Mouse (Mus musculus) midbrain, embryonic 14.5 days (tissue): ENCODE results near the gene Pgap3. TPM values are rescaled to one million over a fixed set of nuclear protein-coding genes. Genes with fewer than 3 reads are reported as not detected.
A peak's percentile ranks its signal among the peaks of the same experiment; 100 is the strongest.

Source experiments
- ATAC-seq: fragments of 200-750 bp; cut with Nextera tagmentation; 2 replicates; pipeline ENCODE4 v1.8.0; 2017; ENCODE audit warnings: moderate number of reproducible peaks, moderate library complexity; ENCODE audit not compliant: low FRiP score, low TSS enrichment
- DNase-seq: peaks from one replicate; pipeline ENCODE4 v3.0.0-alpha.2; 2015
- H3K27ac ChIP-seq: fragments of 300-500 bp; sonication (generic); replicated peaks from 2 replicates; pipeline ENCODE4 v1.5.1; 2014; ENCODE audit warnings: mild to moderate bottlenecking, low read depth, low read length, moderate library complexity
- H3K27me3 ChIP-seq: fragments of 300-500 bp; sonication (generic); 2 replicates; pipeline ENCODE4 v1.6.1; 2014; ENCODE audit warnings: low read length, control low read depth, mixed read lengths; ENCODE audit not compliant: control insufficient read depth, insufficient read depth
- H3K36me3 ChIP-seq: fragments of 300-500 bp; sonication (generic); 2 replicates; pipeline ENCODE4 v1.6.1; 2014; ENCODE audit warnings: low read length, control low read depth; ENCODE audit not compliant: control insufficient read depth, insufficient read depth
- H3K4me1 ChIP-seq: fragments of 300-500 bp; sonication (generic); 2 replicates; pipeline ENCODE4 v1.6.1; 2014; ENCODE audit warnings: mild to moderate bottlenecking, antibody characterized with exemption, low read length, control low read depth; ENCODE audit not compliant: control insufficient read depth, insufficient read depth
- H3K4me2 ChIP-seq: fragments of 300-500 bp; sonication (generic); 2 replicates; pipeline ENCODE4 v1.6.1; 2014; ENCODE audit warnings: mild to moderate bottlenecking, low read length, moderate library complexity
- H3K4me3 ChIP-seq: fragments of 300-500 bp; sonication (generic); replicated peaks from 2 replicates; pipeline ENCODE4 v1.5.1; 2014; ENCODE audit warnings: low read depth, low read length
- H3K9ac ChIP-seq: fragments of 300-500 bp; sonication (generic); replicated peaks from 2 replicates; pipeline ENCODE4 v1.6.1; 2014; ENCODE audit warnings: mild to moderate bottlenecking, low read length, moderate library complexity
- H3K9me3 ChIP-seq: fragments of 300-500 bp; sonication (generic); 2 replicates; pipeline ENCODE4 v1.6.1; 2016; ENCODE audit warnings: low read length, control low read depth, mixed read lengths; ENCODE audit not compliant: control insufficient read depth
- WGBS: fragments of 180-500 bp; shearing (Covaris S2); extraction: QIAGEN DNeasy Blood & Tissue Kit; methylation state at CpG from one replicate; pipeline ENCODE4 v1.1.7; 2014; 5-methylcytosine and 5-hydroxymethylcytosine counted together
- polyA plus RNA-seq: library from polyadenylated mRNA; unstranded; fragments of >200 nt; fragmentation: Nextera tagmentation; extraction: Ambion mirVana; gene quantifications from 2 replicates; pipeline ENCODE4 v1.2.1, GENCODE M21; 2014

The Pgap3 gene
- polyA plus RNA-seq, 1 experiment from 2014 or later: 6.4 TPM

DNA sequence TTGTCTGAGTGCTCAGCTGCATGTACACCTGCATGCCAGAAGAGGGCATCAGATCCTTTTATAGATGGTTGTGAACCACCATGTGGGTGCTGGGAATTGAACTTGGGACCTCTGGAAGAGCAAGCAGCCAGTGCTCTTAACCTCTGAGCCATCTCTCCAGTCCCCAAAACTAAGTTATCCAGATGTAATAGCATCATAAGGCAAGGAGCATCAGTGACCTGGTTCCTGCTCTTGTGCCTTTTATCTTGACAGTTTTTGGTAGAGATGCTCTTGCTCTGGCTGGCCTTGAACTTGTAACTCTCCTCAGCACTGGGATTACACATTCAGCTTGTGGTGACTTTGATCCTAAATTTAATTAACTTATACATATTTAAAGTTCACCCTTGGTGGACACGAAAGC, 43.4 kb upstream of the Pgap3 start:
- no peak overlapping the region for H3K27ac ChIP-seq
- no peak for DNase-seq
- no peaks in the 10 kb centered on the region for H3K9me3 ChIP-seq
- H3K27me3 ChIP-seq: peaks cover 23% of the 10 kb centered on the region
- no peak overlapping the region for H3K4me3 ChIP-seq
- no peak for ATAC-seq
- H3K9ac ChIP-seq: no peak overlapping the region
- no peak overlapping the region for H3K4me2 ChIP-seq
- H3K4me1 ChIP-seq: no peaks in the 10 kb centered on the region
- no peaks in the 10 kb centered on the region for H3K36me3 ChIP-seq
- WGBS: 94% methylated on average over 1 of the region's 1 CpGs

DNA sequence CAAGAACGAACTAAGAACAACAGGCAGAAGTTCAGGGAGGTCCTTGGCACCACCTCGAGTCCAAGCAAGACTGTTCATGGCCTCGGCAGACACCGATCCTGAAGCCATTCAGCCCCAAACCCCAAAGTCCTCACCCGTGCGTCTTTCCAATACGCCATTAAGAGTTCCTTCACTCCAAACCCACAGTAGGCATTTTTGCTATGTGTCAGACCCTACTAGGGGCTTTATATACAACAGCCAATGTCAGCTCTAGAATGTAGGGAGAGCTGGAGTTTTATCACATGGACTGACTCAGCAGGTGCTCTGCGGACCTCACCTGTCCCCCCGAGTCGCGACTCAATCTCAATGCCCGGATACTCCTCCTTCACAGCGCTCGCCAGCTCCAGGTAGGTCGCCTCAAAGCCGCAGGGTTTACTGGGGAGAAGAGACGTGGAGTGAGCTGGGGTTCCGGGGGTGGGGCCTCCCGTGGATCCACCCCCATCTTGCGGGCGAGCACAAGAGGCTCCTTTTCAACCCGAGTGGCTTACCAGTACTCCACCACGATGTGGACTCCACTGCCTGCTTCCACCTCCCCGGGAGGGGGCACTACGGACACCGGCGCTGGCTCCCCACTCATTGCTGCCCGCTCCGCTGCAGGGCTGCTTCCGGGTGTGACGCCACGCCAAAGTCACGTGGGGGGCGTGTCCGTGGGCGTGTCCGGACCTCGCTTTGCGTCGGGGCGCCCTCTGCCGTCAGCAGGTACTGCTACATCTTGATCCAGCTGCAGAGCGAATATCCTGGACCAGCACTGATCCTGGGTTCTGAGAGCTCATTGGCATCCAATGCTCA, 38.3 kb upstream of the Pgap3 start, which contains the start of gene Mien1:
TSS of gene Mien1 (minus strand) at position 661 of the 828 bp plus-strand sequence.
- no peaks in the 10 kb centered on the region for H3K27me3 ChIP-seq
- peak; percentile 97 for DNase-seq
- 2% methylated on average over 43 of the region's 43 CpGs for WGBS

DNA sequence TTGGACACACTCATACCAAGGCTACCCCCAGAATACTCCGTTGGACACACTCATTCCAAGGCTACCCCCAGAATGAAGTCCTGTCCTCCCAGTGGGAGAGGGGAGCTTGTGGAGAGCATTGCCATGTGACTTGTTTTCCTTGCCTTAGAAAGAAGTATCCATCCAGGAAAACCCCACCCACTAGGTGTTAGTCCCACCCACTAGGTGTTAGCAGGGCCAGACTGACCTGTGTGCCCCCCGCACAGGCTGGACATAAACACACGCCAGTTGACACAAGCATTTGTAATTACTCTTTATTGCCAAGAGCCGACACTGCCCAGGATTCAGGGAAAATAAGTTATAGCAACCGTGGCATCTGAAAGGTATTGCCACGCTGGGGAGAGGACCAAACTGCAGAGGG, 37.2 kb upstream of the Pgap3 start:
- H3K9ac ChIP-seq: no peak overlapping the region
- 0 out of 2 replicates have a peak, but pooled peaks cover 6% of the 10 kb centered on the region for H3K4me1 ChIP-seq
- H3K4me3 ChIP-seq: no peak overlapping the region
- H3K9me3 ChIP-seq: no peaks in the 10 kb centered on the region
- DNase-seq (no peak), ATAC-seq (no peak)
- H3K36me3 ChIP-seq: 0 out of 2 replicates have a peak, but pooled peaks cover 5% of the 10 kb centered on the region
- no peaks in the 10 kb centered on the region for H3K27me3 ChIP-seq
- H3K4me2 ChIP-seq: peak overlapping the region; percentile 83
- 93% methylated on average over 6 of the region's 6 CpGs for WGBS
- H3K27ac ChIP-seq: no peak overlapping the region

More for the DNA sequence above, 38.3 kb upstream of the Pgap3 start, which contains the start of gene Mien1:
- peak; percentile 83 for ATAC-seq
- Histone ChIP-seq H3K27ac (peak within 1 kb of the TSS; percentile 67), H3K4me3 (peak within 1 kb of the TSS; percentile 77), H3K4me1 (0 out of 2 replicates have a peak, but pooled peaks cover 6% of the 10 kb centered on the region), H3K4me2 (peak within 1 kb of the TSS; percentile 83), H3K9me3 (no peaks in the 10 kb centered on the region), H3K36me3 (0 out of 2 replicates have a peak, but pooled peaks cover 5% of the 10 kb centered on the region), H3K9ac (peak within 1 kb of the TSS; percentile 60)

DNA sequence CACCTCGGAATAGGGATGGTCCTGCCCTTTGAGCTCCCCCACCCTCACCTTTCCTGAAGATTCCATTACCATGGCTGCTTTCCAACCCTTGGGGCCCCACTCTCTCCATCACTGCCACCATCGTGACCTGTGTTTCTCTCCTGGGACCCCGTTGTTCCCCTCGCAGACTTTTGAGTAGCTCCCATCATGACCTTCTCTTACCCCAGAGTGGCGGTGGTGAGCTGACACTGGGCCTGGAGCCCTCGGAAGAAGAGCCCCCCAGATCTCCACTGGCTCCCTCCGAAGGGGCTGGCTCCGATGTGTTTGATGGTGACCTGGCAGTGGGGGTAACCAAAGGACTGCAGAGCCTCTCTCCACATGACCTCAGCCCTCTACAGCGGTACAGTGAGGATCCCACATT, 35.4 kb upstream of the Pgap3 start:
- WGBS: 93% methylated on average over 9 of the region's 9 CpGs
- Histone ChIP-seq H3K27ac (no peak overlapping the region), H3K4me1 (0 out of 2 replicates have a peak, but pooled peaks cover 6% of the 10 kb centered on the region), H3K4me2 (no peak overlapping the region), H3K36me3 (0 out of 2 replicates have a peak, but pooled peaks cover 5% of the 10 kb centered on the region), H3K9me3 (no peaks in the 10 kb centered on the region), H3K9ac (no peak overlapping the region), H3K27me3 (no peaks in the 10 kb centered on the region), H3K4me3 (no peak overlapping the region)
- DNase-seq: no peak
- no peak for ATAC-seq

DNA sequence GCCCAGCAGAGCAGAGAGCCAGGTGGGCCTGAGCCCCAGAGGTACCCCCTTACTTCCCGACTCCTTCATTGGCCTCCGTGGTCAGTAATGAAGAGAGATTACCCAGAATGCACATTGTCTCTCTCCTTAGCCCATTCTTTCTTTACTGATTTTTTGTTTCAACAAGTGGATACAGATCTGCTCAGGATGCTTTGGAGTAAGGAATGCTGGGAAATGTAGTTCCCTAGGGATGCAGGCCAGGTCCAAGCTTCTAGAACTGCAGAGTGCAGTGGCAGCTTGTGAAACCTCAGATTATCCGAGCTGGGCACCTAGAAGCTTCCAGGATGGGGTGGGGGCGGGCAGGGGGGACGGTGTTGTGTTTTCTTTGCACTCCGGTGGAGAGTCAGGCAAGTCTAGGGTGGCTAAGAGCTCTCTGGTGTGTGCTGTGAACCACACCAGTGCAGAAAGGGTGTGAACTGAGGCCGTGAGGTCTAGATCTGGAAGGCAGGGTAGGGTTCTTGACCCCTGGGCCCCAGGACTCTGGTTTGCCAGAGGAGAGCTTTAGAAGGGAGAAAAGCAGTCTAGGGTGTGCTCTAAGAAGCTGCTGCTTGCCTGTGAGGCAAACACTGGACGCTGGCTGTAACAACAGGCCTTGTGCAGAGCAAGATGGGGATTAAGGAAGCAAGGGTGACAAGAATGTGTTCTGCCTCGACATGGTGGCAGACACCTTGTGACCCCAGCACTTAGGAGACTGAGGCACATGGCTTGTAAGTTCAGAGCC, 31.6 kb upstream of the Pgap3 start:
- H3K9ac ChIP-seq: no peak overlapping the region
- H3K27me3 ChIP-seq: no peaks in the 10 kb centered on the region
- peak; percentile 24 for DNase-seq
- no peaks in the 10 kb centered on the region for H3K4me1 ChIP-seq
- no peak for ATAC-seq
- H3K9me3 ChIP-seq: no peaks in the 10 kb centered on the region
- H3K27ac ChIP-seq: no peak overlapping the region
- no peak overlapping the region for H3K4me2 ChIP-seq
- H3K36me3 ChIP-seq: 0 out of 2 replicates have a peak, but pooled peaks cover 5% of the 10 kb centered on the region
- 82% methylated on average over 9 of the region's 9 CpGs for WGBS
- H3K4me3 ChIP-seq: no peak overlapping the region

DNA sequence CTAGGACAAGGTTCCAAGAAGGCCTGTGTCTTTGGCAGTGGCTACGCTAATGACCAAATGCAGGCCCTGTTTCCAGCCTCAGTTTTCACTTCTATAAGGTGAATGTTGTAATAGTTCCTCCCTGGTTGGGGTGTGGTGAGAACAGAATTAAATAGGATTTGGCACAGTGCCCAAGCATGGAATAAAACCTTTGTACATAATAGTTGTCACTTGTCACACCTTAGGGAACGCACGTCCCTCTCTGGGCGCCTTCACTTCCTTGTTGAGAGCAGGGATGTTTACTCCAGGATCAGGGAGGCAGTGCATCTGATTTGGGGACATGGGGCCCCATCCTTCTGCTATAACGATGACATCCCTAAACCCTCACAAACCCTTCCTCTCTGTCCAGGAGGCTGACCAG, 28.1 kb upstream of the Pgap3 start:
- no peaks in the 10 kb centered on the region for H3K36me3 ChIP-seq
- H3K27ac ChIP-seq: no peak overlapping the region
- no peak overlapping the region for H3K4me2 ChIP-seq
- H3K9ac ChIP-seq: no peak overlapping the region
- ATAC-seq (no peak), DNase-seq (no peak)
- H3K9me3 ChIP-seq: no peaks in the 10 kb centered on the region
- no peaks in the 10 kb centered on the region for H3K27me3 ChIP-seq
- H3K4me1 ChIP-seq: no peaks in the 10 kb centered on the region
- WGBS: 85% methylated on average over 5 of the region's 5 CpGs
- H3K4me3 ChIP-seq: no peak overlapping the region

DNA sequence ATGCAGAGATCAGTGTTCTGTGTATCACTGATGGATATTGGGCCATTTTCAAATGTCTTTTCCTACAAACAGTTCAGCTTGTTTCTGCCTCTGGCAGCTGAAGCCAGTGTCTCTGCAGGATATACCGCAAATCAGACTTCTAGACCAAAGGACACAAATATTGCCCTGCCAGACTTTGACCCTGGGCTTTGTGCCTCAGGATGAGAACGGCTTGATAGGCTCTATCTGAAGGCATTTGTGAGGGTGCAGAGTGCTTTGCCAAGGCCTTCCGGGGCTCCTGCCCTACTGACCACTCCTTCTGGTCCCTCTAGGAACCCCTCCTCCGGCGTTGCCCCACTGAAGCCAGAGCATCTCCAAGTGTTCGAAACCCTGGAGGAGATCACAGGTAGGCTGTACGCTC, 26.3 kb upstream of the Pgap3 start:
- Histone ChIP-seq H3K4me2 (no peak overlapping the region), H3K9me3 (no peaks in the 10 kb centered on the region), H3K36me3 (no peaks in the 10 kb centered on the region), H3K4me1 (no peaks in the 10 kb centered on the region), H3K27ac (no peak overlapping the region), H3K9ac (no peak overlapping the region), H3K27me3 (no peaks in the 10 kb centered on the region), H3K4me3 (no peak overlapping the region)
- DNase-seq (no peak), ATAC-seq (no peak)
- WGBS: 93% methylated on average over 7 of the region's 7 CpGs

DNA sequence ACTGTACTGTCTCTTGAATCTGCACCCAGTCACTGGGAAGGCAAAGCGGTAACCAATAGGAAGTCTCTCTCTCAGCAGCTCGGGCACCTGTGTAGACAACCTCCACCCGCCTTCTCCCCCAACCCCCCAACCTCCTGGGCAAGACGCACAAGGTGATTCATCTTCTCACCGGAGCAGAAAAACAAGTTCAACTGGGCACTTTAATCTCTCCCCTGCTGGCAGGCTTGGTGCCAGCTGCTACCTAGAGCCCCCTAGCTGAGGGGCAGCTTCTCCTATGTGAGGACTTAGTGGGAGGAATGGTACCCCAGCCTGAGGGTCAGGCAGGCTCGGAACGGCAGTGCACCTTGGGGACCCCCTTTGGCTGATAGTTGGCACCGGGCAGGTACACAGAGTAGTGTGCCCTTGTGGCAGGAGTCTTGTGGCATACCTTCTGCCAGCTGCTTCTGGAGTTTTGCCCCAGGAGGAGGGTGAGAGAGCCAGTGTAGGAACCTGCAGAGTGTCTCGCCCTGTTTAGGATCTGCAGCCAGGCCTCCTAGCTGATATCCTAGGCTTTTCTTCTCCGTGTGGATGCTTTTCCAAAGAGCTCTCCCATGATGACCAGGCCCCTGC, 18.8 kb upstream of the Pgap3 start:
- WGBS: 88% methylated on average over 10 of the region's 10 CpGs
- no peak for ATAC-seq

More for the DNA sequence above, 18.8 kb upstream of the Pgap3 start:
- peaks cover 1% of the 10 kb centered on the region; the same call in 1 of the 2 replicates for H3K4me1 ChIP-seq
- no peak for DNase-seq
- H3K9me3 ChIP-seq: no peaks in the 10 kb centered on the region
- no peak overlapping the region for H3K9ac ChIP-seq
- H3K4me3 ChIP-seq: no peak overlapping the region
- no peak overlapping the region for H3K4me2 ChIP-seq
- H3K36me3 ChIP-seq: no peaks in the 10 kb centered on the region
- no peaks in the 10 kb centered on the region for H3K27me3 ChIP-seq
- no peak overlapping the region for H3K27ac ChIP-seq
